ENCODE assay signal across 8 mouse cellular contexts in genomic region chr9:14500023-14500915, GRCm38 (mm10). TPM values are rescaled to one million over a fixed set of nuclear protein-coding genes. Genes with fewer than 3 reads are reported as not detected.
DNase-seq lines count a peak whose midpoint lies in the region; ATAC-seq lines count a peak whose summit lies in the region.

Gene Kdm4d (minus strand): TSS chr9:14500482.
Gene Cwc15 (plus strand): TSS chr9:14500617.

- ATAC-seq in hematopoietic stem cell, adult 5-6 weeks (replicated peaks in 1 of 2; ENCODE audit: insufficient read depth in 1 of 2, low FRiP score in 2 of 2, low TSS enrichment in 1 of 2, low read depth in 1 of 2, poor library complexity in 2 of 2, severe bottlenecking in 2 of 2), result peak; percentile 95 to 96
- peak; percentile 99 for ATAC-seq in lung, embryonic 16.5 days (ENCODE audit: low read depth)

- H3K36me3 ChIP-seq in lung, embryonic 16.5 days (ENCODE audit: control insufficient read depth, insufficient read depth, low read length), result peaks cover 23% of the 10 kb centered on the region

- peak within 1 kb of the TSS; percentile 69 for H3K4me2 ChIP-seq in lung, embryonic 16.5 days (ENCODE audit: low read depth, low read length)

- peak within 1 kb of the TSS; percentile 94 for H3K4me3 ChIP-seq in lung, embryonic 16.5 days (ENCODE audit: low read length)

- H3K4me1 ChIP-seq in lung, embryonic 16.5 days (replicated peaks; ENCODE audit: control insufficient read depth, insufficient read depth, low read length), result peaks cover 9% of the 10 kb centered on the region

- peak; percentile 100 for DNase-seq in MEL-GATA-1-ER (ENCODE audit: extremely low read depth, low read depth)
- peak; percentile 91 for DNase-seq in cerebellum, adult 8-10 months
- DNase-seq in forelimb bud, embryonic 11.5 days (ENCODE audit: low read depth, low spot score), result peak; percentile 97
- DNase-seq in layer of hippocampus, adult 9-10 months (ENCODE audit: low spot score), result peak; percentile 89
- peak; percentile 76 for DNase-seq in ovary, postnatal 10 days (ENCODE audit: low spot score)
- DNase-seq in thymus, postnatal 10 days (ENCODE audit: low spot score in 2 of 2), result peak; percentile 93

- WGBS in lung, embryonic 16.5 days, result under 1% methylated on average over 55 of the region's 59 CpGs

- H3K27ac ChIP-seq in lung, embryonic 16.5 days (ENCODE audit: low read length), result peak within 1 kb of the TSS; percentile 55

- H3K9me3 ChIP-seq in lung, embryonic 16.5 days (ENCODE audit: control insufficient read depth, low read length), result no peaks in the 10 kb centered on the region

- peak within 1 kb of the TSS; percentile 92 for H3K9ac ChIP-seq in lung, embryonic 16.5 days (ENCODE audit: low read length)

- no peaks in the 10 kb centered on the region for H3K27me3 ChIP-seq in lung, embryonic 16.5 days (ENCODE audit: control insufficient read depth, insufficient read depth, low read depth, low read length)

RNA-seq across cellular contexts. Expression of gene Kdm4d, which starts in this region (rescaled TPM):
- total RNA-seq in hematopoietic stem cell, adult 5-6 weeks (2017), result 0.30 and 1.1 TPM in 2 replicates
- polyA plus RNA-seq in lung, embryonic 16.5 days (2015; fragmentation: Nextera tagmentation; extraction: Ambion mirVana), result 0.25 and 0.30 TPM in 2 replicates

RNA-seq across cellular contexts. Expression of gene Cwc15, which starts in this region (rescaled TPM):
- 230 and 255 TPM in 2 replicates for total RNA-seq in hematopoietic stem cell, adult 5-6 weeks (2017)
- polyA plus RNA-seq in lung, embryonic 16.5 days (2015; fragmentation: Nextera tagmentation; extraction: Ambion mirVana), result 147 and 158 TPM in 2 replicates

Comparison
In these comparisons a context has a peak if more than half of its experiments do, and no peak if none do; other contexts are left out.
1. Peak in every context shown above with its lines: DNase-seq, ATAC-seq, H3K4me3 ChIP-seq and H3K27ac ChIP-seq.